Mouse (Mus musculus): ENCODE results near the gene Prkg2.

- no peak for TF ChIP-seq CTCF (IDR thresholded peaks at IDR 0.05; ENCODE audit: extremely low read depth, insufficient read depth, low read length)
- TF ChIP-seq POLR2A (IDR thresholded peaks at IDR 0.05; ENCODE audit: extremely low read depth, insufficient read depth, low read length): no peak
These were observed 49.5 kb downstream of the Prkg2 start for GRCm38 (mm10) chr5:98987634-98988033.
